10 mouse cellular contexts compared by ENCODE assay signal in the genomic region with DNA sequence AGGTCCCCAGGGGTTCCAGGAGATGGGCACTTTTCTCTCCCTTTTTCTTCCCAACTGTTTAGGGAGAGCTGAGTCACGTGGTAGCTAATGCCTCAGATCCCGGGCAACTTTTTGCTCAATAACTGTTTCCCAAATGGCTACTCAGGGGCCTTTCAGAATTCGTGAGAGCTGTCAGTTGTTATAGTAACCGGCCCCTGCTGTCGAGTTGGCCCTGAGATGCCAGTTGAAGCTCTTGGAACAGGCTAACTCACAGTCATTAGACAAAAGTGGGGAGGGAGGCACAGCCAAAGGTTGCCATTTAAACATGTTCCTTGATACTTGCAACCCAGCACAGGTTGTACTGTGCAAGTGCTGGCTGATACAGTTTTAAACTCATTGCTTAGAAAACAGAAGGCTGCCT.
DNase-seq lines count a peak whose midpoint lies in the region; ATAC-seq and TF ChIP-seq lines count a peak whose summit lies in the region.
"Had no signal": no experiment of that assay in that cellular context is flagged by ENCODE, and none has a peak within 500 bp of the region (broad histone marks: within the 10 kb centered on the region; RNA-seq: fewer than 3 reads in every experiment).

No protein-coding gene starts in this region.

- ATAC-seq in hindbrain, embryonic 11.5 days (ENCODE audit: low FRiP score) = 0 out of 2 replicates have a peak, but pooled peaks have one; percentile 33
- peak; percentile 73 for ATAC-seq in midbrain, embryonic 16.5 days
- ATAC-seq: intestine, postnatal 0 days had no signal

- DNase-seq in layer of hippocampus, adult 2 months (ENCODE audit: low spot score in 2 of 2) = peak; percentile 31 to 58
- DNase-seq in layer of hippocampus, postnatal 25 days (ENCODE audit: extremely low spot score in 1 of 2, low spot score in 1 of 2) = no peak
- DNase-seq in cerebellum, postnatal 25 days = peak; percentile 38 to 46
- DNase-seq in hindbrain, embryonic 11.5 days (ENCODE audit: low spot score) = peak; percentile 42
- no peak for DNase-seq in lung, postnatal 14 days
- DNase-seq in gastrocnemius, postnatal 25 days = no peak
- DNase-seq in left cerebral cortex, adult 8-10 months (ENCODE audit: low spot score in 2 of 2) = no peak

- H3K4me1 ChIP-seq in hindbrain, embryonic 11.5 days (replicated peaks; ENCODE audit: control insufficient read depth, insufficient read depth, low read length) = no peaks in the 10 kb centered on the region
- peaks cover 8% of the 10 kb centered on the region for H3K4me1 ChIP-seq in midbrain, embryonic 16.5 days (ENCODE audit: control insufficient read depth, insufficient read depth, low read length)

- peak overlapping the region; percentile 52 for H3K27ac ChIP-seq in layer of hippocampus, adult 2 months
- no peak overlapping the region for H3K27ac ChIP-seq in hindbrain, embryonic 11.5 days (ENCODE audit: low read depth, low read length)
- H3K27ac ChIP-seq in midbrain, embryonic 16.5 days (ENCODE audit: low read length) = 0 out of 2 replicates have a peak overlapping the region, but pooled peaks have one; percentile 5

- H3K36me3 ChIP-seq in hindbrain, embryonic 11.5 days (ENCODE audit: control insufficient read depth, insufficient read depth, low read length) = no peaks in the 10 kb centered on the region
- H3K36me3 ChIP-seq in midbrain, embryonic 16.5 days (ENCODE audit: control insufficient read depth, insufficient read depth, low read length) = no peaks in the 10 kb centered on the region

- no peak overlapping the region for H3K4me2 ChIP-seq in hindbrain, embryonic 11.5 days (replicated peaks; ENCODE audit: low read depth, low read length)
- no peak overlapping the region for H3K4me2 ChIP-seq in midbrain, embryonic 16.5 days (ENCODE audit: low read length)

- 18% methylated on average over 5 of the region's 5 CpGs for WGBS in hindbrain, embryonic 11.5 days
- WGBS in midbrain, embryonic 16.5 days = 7% methylated on average over 5 of the region's 5 CpGs

- no peak for TF ChIP-seq CTCF in layer of hippocampus, adult 2 months (conservative IDR thresholded peaks at IDR 0.05)

- H3K27me3 ChIP-seq in hindbrain, embryonic 11.5 days (ENCODE audit: control insufficient read depth, insufficient read depth, low read length) = no peaks in the 10 kb centered on the region
- no peaks in the 10 kb centered on the region for H3K27me3 ChIP-seq in midbrain, embryonic 16.5 days (ENCODE audit: control insufficient read depth, insufficient read depth, low read depth, low read length)

- no peak overlapping the region for H3K9ac ChIP-seq in hindbrain, embryonic 11.5 days (ENCODE audit: low read depth, low read length)
- H3K9ac ChIP-seq in midbrain, embryonic 16.5 days (ENCODE audit: low read depth, low read length) = no peak overlapping the region

- H3K4me3 ChIP-seq in layer of hippocampus, adult 2 months = no peak overlapping the region
- no peak overlapping the region for H3K4me3 ChIP-seq in hindbrain, embryonic 11.5 days (ENCODE audit: low read depth, low read length)
- no peak overlapping the region for H3K4me3 ChIP-seq in midbrain, embryonic 16.5 days (ENCODE audit: low read depth, low read length)
- H3K4me3 ChIP-seq: erythroblast, embryonic 14.5 days had no signal

- H3K9me3 ChIP-seq in hindbrain, embryonic 11.5 days (ENCODE audit: control insufficient read depth, low read length) = no peaks in the 10 kb centered on the region
- no peaks in the 10 kb centered on the region for H3K9me3 ChIP-seq in midbrain, embryonic 16.5 days (replicated peaks; ENCODE audit: control insufficient read depth, low read length, poor library complexity, severe bottlenecking)

Comparison
In these comparisons a context has a peak if more than half of its experiments do, and no peak if none do; other contexts are left out.
1. DNase-seq: peak in layer of hippocampus, adult 2 months (2 of 2), cerebellum, postnatal 25 days (2 of 2) and hindbrain, embryonic 11.5 days (single experiment); none in layer of hippocampus, postnatal 25 days (0 of 2), lung, postnatal 14 days (single experiment), gastrocnemius, postnatal 25 days (single experiment) and left cerebral cortex, adult 8-10 months (0 of 2).